Mouse (Mus musculus) hindbrain, embryonic 15.5 days (tissue): ENCODE data around the gene Tmem253. TPM values are rescaled to one million over a fixed set of nuclear protein-coding genes. Genes with fewer than 3 reads are reported as not detected.

Source experiments
- ATAC-seq: fragments of 200-750 bp; cut with Nextera tagmentation; 2 replicates; pipeline ENCODE4 v1.8.0; 2017; ENCODE audit warnings: low read depth, moderate number of reproducible peaks, moderate TSS enrichment; ENCODE audit not compliant: low FRiP score
- H3K27ac ChIP-seq: fragments of 300-500 bp; sonication (generic); replicated peaks from 2 replicates; pipeline ENCODE4 v1.5.1; 2015; ENCODE audit warnings: mild to moderate bottlenecking, inconsistent platforms
- H3K27me3 ChIP-seq: fragments of 300-500 bp; sonication (generic); 2 replicates; pipeline ENCODE4 v1.6.1; 2015; ENCODE audit warnings: control low read depth, inconsistent platforms
- H3K36me3 ChIP-seq: fragments of 300-500 bp; sonication (generic); 2 replicates; pipeline ENCODE4 v1.6.1; 2015; ENCODE audit warnings: control low read depth, inconsistent platforms
- H3K4me1 ChIP-seq: fragments of 300-500 bp; sonication (generic); replicated peaks from 2 replicates; pipeline ENCODE4 v1.6.1; 2015; ENCODE audit warnings: control low read depth, inconsistent platforms
- H3K4me2 ChIP-seq: fragments of 300-500 bp; sonication (generic); 2 replicates; pipeline ENCODE4 v1.6.1; 2015; ENCODE audit warnings: moderate library complexity, mild to moderate bottlenecking, inconsistent platforms
- H3K4me3 ChIP-seq: fragments of 300-500 bp; sonication (generic); 2 replicates; pipeline ENCODE4 v1.5.1; 2015; ENCODE audit warnings: mild to moderate bottlenecking, inconsistent platforms
- H3K9ac ChIP-seq: fragments of 300-500 bp; sonication (generic); 2 replicates; pipeline ENCODE4 v1.6.1; 2015; ENCODE audit warnings: inconsistent platforms
- H3K9me3 ChIP-seq: fragments of 300-500 bp; sonication (generic); 2 replicates; pipeline ENCODE4 v1.6.1; 2016; ENCODE audit warnings: control low read depth, inconsistent platforms
- WGBS: fragments of 180-500 bp; shearing (Covaris S2); methylation state at CpG from one replicate; pipeline ENCODE4 v1.1.7; 2015; 5-methylcytosine and 5-hydroxymethylcytosine counted together
- polyA plus RNA-seq: library from polyadenylated mRNA; unstranded; fragments of >200 nt; fragmentation: Nextera tagmentation; extraction: Ambion mirVana; gene quantifications from 2 replicates; pipeline ENCODE4 v1.2.1, GENCODE M21; 2015

Tmem253 gene
- 0.17 and 1.1 TPM in 2 replicates for polyA plus RNA-seq

DNA sequence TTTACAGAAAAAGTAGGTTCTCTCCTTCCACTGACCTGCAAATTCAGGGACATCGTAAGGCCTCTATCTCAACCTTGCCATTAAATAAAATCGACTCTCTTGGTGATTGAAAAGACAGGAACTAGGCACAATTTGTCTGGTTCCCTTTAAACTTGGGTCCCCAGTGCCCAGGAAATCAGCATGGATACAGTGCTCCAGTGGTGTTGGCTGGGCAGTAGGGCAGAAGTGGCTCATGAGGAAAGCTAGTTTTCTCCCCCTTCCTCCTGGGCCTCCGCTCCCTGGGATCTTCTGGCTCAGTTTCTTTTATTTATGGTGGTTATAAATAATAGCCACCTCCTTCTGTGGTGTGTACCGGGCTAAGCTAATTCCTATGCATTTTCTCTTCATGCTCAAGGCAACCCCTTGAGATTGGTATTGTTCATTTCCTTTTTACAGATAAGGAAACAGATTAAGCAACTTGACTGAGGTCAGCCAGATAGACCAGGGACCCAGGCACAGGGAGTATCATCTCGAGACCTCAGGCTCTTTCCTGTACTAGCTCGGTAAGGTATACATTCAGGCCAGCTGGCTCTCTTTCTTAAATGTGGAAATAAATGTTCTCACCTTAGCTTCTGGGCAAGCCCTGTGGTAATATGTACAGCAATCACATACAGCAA is at the start of gene Tmem253:
Tmem253 (plus strand) TSS at position 214 of the 656 bp plus-strand sequence.
- WGBS: 26% methylated on average over 6 of the region's 6 CpGs
- ATAC-seq: no peak
- H3K9me3 ChIP-seq: no peaks in the 10 kb centered on the region
- peak within 1 kb of the TSS; percentile 96 for H3K27ac ChIP-seq
- H3K36me3 ChIP-seq: no peaks in the 10 kb centered on the region
- peak within 1 kb of the TSS; percentile 65 for H3K9ac ChIP-seq
- peak within 1 kb of the TSS; percentile 65 for H3K4me3 ChIP-seq
- peaks cover 68% of the 10 kb centered on the region for H3K4me1 ChIP-seq
- no peaks in the 10 kb centered on the region for H3K27me3 ChIP-seq
- H3K4me2 ChIP-seq: peak within 1 kb of the TSS; percentile 70

DNA sequence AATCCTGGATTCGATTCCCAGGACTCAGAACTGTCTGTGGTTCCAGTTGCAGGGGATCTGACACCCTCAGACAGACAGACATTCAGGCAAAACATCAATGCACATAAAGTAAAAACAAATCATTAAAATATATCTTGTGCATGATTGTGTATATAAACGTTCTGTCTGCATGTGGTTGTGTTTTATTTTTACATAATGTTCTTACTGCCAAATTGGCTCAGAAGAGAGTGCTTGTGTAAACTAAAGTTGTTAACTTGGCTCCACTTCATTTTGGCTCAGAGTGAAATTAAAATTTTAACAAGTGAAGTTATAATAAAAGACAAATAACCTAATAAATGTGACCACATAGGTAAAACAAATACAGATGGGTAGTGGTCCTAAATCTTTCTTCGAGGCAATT is 48.1 kb upstream of the Tmem253 start:
- Histone ChIP-seq H3K4me1 (no peaks in the 10 kb centered on the region), H3K4me3 (no peak overlapping the region), H3K9ac (no peak overlapping the region), H3K9me3 (no peaks in the 10 kb centered on the region), H3K27me3 (no peaks in the 10 kb centered on the region), H3K27ac (no peak overlapping the region), H3K4me2 (no peak overlapping the region), H3K36me3 (no peaks in the 10 kb centered on the region)
- 90% methylated on average over 3 of the region's 3 CpGs for WGBS
- ATAC-seq: no peak

DNA sequence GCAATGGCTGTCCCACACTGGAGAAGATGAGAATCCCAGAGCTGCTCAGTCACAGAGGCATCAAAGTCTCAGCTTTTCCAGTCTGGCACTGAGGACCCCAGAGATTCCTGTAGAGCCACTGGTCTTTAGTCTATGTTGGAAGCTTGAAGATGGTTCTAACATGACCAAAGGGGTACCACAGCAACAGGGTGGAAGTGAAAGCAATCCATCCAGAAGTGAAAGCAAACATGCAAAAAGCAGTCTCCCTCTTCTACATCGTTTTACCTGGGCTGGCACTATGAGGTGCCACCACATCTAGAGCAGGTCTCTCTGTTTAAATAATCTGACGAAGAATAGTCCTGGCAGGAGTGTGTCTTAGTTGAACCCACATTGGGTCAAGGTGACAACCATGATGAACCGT is 36.2 kb upstream of the Tmem253 start:
- Histone ChIP-seq H3K27me3 (no peaks in the 10 kb centered on the region), H3K4me2 (no peak overlapping the region), H3K9ac (no peak overlapping the region), H3K36me3 (no peaks in the 10 kb centered on the region), H3K4me3 (no peak overlapping the region), H3K9me3 (no peaks in the 10 kb centered on the region), H3K4me1 (peaks cover 14% of the 10 kb centered on the region), H3K27ac (no peak overlapping the region)
- no peak for ATAC-seq
- WGBS: 95% methylated on average over 3 of the region's 3 CpGs

DNA sequence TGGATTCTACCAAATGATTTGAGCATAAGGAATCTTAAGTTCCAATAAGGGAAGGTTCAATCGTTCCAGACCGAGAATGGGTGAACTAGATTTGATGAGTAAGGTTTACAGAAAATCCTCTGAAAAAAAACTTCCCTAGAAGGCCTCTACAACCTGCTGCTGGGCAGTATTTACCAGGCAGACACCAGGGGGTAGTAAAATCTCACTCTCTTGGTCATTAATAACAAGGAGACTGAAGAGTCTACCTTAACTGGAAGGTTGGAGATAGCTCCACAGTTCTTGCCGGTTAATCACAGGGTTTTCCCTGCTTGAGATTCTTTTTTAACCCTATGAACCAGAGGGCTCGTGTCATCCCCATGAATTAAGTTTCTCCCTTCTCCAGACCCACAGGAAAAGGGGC is 32.2 kb upstream of the Tmem253 start:
- Histone ChIP-seq H3K4me3 (peak overlapping the region; percentile 91; the same call in 1 of the 2 replicates), H3K9ac (no peak overlapping the region)

DNA sequence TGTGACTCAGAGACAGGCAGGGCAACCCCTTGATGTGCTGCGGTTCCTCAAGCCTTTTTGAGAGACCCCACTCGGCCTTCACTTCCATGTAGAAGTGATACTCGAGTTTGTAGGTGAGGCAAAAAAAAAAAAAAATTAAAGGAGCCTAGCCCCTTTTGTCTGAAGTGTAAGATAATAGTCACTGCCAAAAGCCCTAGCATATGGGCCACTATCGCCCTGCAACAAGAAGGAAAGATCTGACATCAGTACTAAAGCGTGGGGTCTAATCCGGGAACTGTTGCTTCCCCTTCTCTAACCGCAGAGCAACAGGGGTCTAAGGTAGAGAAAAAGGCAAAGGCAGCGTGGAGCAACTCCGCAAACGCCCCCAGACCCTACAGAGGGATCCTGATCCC is 31.6 kb upstream of the Tmem253 start:
- Histone ChIP-seq H3K27me3 (no peaks in the 10 kb centered on the region), H3K36me3 (peaks cover 10% of the 10 kb centered on the region), H3K9me3 (no peaks in the 10 kb centered on the region), H3K4me3 (peak overlapping the region; percentile 91), H3K27ac (peak overlapping the region; percentile 92), H3K9ac (peak overlapping the region; percentile 76), H3K4me2 (peak overlapping the region; percentile 99), H3K4me1 (peaks cover 37% of the 10 kb centered on the region)
- no peak for ATAC-seq
- WGBS: 6% methylated on average over 10 of the region's 10 CpGs

More for the DNA sequence above, 32.2 kb upstream of the Tmem253 start:
- H3K27me3 ChIP-seq: no peaks in the 10 kb centered on the region
- H3K27ac ChIP-seq: peak overlapping the region; percentile 92; the same call in 1 of the 2 replicates
- no peaks in the 10 kb centered on the region for H3K9me3 ChIP-seq
- peak overlapping the region; percentile 99 for H3K4me2 ChIP-seq
- peaks cover 7% of the 10 kb centered on the region for H3K36me3 ChIP-seq
- no peak for ATAC-seq
- WGBS: 52% methylated on average over 4 of the region's 4 CpGs
- peaks cover 34% of the 10 kb centered on the region for H3K4me1 ChIP-seq

DNA sequence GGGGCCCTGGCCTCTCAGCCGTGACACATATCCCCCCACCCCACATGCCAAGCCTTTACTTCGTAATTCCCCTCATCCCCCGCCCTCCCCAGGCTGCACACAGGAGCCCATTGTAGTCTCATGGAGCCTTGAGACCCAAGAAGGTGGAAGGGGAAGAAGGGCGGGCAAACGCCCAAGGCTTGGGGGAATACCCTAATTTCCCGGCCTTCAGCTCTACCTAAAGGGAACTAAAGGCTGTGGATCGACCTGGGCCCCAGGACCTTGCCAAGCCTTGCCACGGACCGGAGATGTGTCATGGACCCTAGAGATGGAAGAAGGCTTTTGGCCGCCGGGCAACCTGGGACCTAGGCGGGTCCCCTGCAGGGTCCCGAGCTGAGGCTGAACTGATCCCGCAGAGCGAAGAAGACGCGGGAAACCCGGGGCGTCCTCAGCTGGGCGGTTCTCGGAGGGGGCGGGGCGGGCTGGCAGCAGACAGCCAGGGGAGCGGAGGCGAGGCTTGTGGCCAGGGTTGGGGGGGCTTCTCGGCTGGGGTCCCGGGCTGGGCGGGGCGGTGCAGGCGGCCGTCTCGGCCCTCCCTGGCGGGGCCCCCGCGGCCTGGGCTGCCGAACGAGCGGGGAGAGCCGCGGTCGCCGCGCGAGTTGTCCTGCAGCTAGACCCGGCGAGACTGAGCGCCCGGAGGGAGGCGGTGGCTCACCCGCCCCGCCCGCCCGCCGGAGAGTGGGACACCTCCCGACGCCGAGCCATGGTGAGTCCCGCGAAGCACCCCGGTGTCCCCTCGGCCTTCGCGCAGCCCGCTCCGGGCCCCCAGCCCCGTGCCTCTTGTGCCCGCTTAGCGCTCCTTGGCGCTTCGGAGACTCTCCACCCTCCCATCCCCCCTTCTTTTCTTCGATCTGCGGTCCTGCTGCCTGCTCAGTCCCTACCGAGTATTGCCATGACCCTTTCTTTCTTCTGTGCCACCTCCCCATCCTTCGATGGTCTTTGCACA is 30.9 kb upstream of the Tmem253 start, which contains the start of gene Arhgef40:
Arhgef40 (plus strand) TSS at position 473 of the 985 bp plus-strand sequence.
- under 1% methylated on average over 62 of the region's 74 CpGs for WGBS
- Histone ChIP-seq H3K27ac (peak within 1 kb of the TSS; percentile 92), H3K27me3 (no peaks in the 10 kb centered on the region), H3K9ac (peak within 1 kb of the TSS; percentile 76), H3K4me3 (peak within 1 kb of the TSS; percentile 91), H3K36me3 (peaks cover 15% of the 10 kb centered on the region), H3K4me2 (peak within 1 kb of the TSS; percentile 99), H3K9me3 (no peaks in the 10 kb centered on the region), H3K4me1 (peaks cover 41% of the 10 kb centered on the region)
- ATAC-seq: peak; percentile 92

DNA sequence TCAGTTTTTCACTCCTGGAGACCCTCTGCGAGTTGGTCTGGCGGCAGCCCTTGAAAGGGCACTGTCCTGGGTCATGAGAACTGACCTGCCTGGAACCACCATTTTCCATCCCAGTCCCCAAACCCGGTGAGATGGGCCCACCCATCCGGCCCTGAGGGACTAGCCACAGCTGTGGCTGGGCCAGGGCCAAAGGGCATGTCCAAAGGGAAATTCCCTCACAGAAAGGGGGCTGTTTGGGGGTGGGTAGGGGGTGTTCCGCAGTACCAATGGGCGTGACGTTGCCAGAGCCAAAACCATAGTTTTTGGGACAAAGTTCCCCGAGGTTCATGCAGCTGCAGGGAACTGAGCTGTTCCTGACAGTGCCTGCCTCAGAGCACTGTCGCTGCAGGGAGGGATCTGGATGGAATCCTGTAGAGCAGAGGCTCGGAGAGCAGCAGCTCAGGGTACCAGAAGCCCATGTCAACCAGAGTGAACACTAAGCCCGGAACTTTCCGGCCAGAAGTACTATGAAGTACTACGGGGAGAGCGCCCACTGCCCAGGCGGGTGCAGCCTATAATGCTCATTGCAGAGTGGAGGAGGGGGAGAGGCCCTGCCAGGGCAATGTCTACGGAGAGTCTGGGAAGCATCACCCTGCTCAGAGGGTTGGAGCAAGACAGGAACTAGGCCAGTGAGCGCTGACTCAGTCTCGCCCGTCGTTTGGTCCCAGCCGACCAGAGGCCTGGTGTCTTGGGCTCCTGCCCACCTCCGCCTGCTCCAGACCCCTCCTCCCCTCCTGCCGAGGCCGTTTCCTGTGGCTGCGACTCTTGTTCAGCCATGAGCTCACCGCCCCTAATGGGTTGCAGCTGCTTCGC is 29.9 kb upstream of the Tmem253 start:
- peak overlapping the region; percentile 92 for H3K27ac ChIP-seq
- peak overlapping the region; percentile 99 for H3K4me2 ChIP-seq
- WGBS: under 1% methylated on average over 27 of the region's 27 CpGs
- H3K9me3 ChIP-seq: no peaks in the 10 kb centered on the region
- H3K27me3 ChIP-seq: no peaks in the 10 kb centered on the region
- H3K9ac ChIP-seq: peak overlapping the region; percentile 76
- peaks cover 41% of the 10 kb centered on the region for H3K4me1 ChIP-seq
- H3K36me3 ChIP-seq: peaks cover 22% of the 10 kb centered on the region
- peak; percentile 63 for ATAC-seq
- H3K4me3 ChIP-seq: peak overlapping the region; percentile 91

DNA sequence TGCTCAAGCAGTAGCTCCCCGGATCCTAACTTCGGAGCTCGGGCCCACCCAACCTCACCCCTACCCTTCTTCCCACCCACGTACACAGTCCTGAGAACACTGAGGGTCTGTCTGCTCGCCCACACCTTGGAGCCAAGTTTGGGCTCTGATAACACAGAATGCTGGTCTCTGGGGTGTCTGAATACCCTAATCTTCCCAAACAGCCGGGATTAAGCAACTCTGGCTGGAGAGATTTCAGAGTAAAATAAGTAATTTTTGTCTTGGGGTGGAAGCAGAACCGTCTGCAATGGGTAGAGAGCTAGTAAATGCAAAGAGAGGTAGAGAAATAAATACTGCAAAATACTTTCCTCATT is 29.3 kb upstream of the Tmem253 start:
- H3K4me3 ChIP-seq: peak overlapping the region; percentile 91
- H3K27ac ChIP-seq: peak overlapping the region; percentile 92
- WGBS: 2% methylated on average over 7 of the region's 7 CpGs
- no peaks in the 10 kb centered on the region for H3K27me3 ChIP-seq
- H3K9ac ChIP-seq: peak overlapping the region; percentile 76
- H3K4me2 ChIP-seq: peak overlapping the region; percentile 99
- peaks cover 41% of the 10 kb centered on the region for H3K4me1 ChIP-seq
- no peak; the same call in 1 of the 2 replicates for ATAC-seq
- H3K36me3 ChIP-seq: peaks cover 28% of the 10 kb centered on the region
- H3K9me3 ChIP-seq: no peaks in the 10 kb centered on the region

DNA sequence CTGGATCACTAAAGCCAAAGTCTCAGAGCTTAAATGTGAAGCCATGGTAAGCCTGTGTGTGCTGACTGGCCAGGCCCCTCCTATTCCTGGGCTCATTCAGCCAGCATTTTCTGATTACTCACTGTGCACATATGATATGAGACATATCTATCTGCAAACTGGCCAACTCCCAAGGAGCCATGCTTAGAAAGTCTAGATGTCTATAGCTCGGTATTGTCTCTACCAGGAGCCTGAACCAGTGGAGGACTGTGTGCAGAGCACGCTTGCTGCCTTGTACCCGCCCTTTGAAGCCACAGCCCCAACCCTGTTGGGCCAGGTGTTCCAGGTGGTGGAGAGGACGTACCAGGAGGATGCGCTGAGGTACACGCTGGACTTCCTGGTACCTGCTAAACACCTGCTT is 28.3 kb upstream of the Tmem253 start:
- no peak overlapping the region for H3K9ac ChIP-seq
- H3K4me1 ChIP-seq: peaks cover 41% of the 10 kb centered on the region
- ATAC-seq: no peak
- H3K4me2 ChIP-seq: no peak overlapping the region
- no peak overlapping the region for H3K27ac ChIP-seq
- 92% methylated on average over 6 of the region's 6 CpGs for WGBS
- H3K27me3 ChIP-seq: no peaks in the 10 kb centered on the region
- no peaks in the 10 kb centered on the region for H3K9me3 ChIP-seq
- H3K36me3 ChIP-seq: peaks cover 37% of the 10 kb centered on the region
- no peak overlapping the region for H3K4me3 ChIP-seq

DNA sequence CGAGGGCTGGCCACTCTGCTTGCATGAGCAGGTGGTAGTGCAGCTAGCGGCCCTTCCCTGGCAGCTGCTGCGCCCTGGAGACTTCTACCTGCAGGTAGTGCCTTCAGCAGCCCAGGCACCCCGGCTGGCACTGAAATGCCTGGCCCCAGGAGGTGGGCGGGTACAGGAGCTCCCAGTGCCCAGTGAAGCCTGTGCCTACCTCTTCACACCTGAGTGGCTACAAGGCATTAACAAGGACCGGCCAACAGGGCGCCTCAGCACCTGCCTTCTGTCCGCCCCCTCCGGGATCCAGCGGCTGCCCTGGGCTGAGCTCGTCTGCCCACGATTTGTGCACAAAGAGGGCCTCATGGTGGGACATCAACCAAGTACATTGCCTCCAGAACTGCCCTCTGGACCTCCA is 26.7 kb upstream of the Tmem253 start:
- H3K9ac ChIP-seq: no peak overlapping the region
- H3K36me3 ChIP-seq: peaks cover 45% of the 10 kb centered on the region
- no peaks in the 10 kb centered on the region for H3K27me3 ChIP-seq
- H3K9me3 ChIP-seq: no peaks in the 10 kb centered on the region
- WGBS: 70% methylated on average over 12 of the region's 12 CpGs
- H3K4me2 ChIP-seq: no peak overlapping the region
- no peak overlapping the region for H3K4me3 ChIP-seq
- H3K27ac ChIP-seq: no peak overlapping the region
- H3K4me1 ChIP-seq: peaks cover 32% of the 10 kb centered on the region
- ATAC-seq: no peak

DNA sequence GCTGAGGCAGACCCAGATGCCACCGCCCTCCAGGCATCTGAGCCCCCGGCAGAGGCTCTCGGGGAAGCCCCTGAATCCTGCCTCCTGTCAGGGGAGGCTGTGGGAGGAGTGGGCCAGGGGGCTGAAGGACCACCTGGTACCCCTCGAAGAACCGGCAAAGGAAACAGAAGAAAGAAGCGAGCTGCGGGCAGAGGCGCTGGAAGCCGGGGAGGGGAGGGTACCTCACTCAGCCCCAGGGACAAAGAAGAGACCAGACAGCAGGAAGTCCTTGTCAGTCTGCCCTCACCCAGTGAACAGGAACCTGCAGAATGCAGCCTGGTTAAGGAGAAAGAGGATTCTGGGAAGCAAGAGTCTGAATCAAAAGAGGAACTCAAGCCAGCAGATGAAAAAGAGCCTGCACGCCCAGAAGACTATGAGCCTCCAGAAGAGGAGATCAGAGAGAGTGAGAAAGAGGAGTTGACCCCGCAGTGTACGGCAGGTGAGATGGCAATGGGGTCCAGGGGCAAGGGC is 25.9 kb upstream of the Tmem253 start:
- Histone ChIP-seq H3K9ac (no peak overlapping the region), H3K27me3 (no peaks in the 10 kb centered on the region), H3K4me3 (no peak overlapping the region), H3K36me3 (peaks cover 52% of the 10 kb centered on the region), H3K4me1 (peaks cover 27% of the 10 kb centered on the region), H3K27ac (no peak overlapping the region), H3K9me3 (no peaks in the 10 kb centered on the region), H3K4me2 (no peak overlapping the region)
- ATAC-seq: no peak
- WGBS: 51% methylated on average over 12 of the region's 12 CpGs
